Mouse (Mus musculus) left cerebral cortex, adult 11 months (tissue): Measurements from ENCODE around the gene Baiap2l1.

Experiments
- DNase-seq: peaks from one replicate; pipeline ENCODE4 v3.0.0; 2022; ENCODE audit warnings: low spot score

Baiap2l1 gene

DNA sequence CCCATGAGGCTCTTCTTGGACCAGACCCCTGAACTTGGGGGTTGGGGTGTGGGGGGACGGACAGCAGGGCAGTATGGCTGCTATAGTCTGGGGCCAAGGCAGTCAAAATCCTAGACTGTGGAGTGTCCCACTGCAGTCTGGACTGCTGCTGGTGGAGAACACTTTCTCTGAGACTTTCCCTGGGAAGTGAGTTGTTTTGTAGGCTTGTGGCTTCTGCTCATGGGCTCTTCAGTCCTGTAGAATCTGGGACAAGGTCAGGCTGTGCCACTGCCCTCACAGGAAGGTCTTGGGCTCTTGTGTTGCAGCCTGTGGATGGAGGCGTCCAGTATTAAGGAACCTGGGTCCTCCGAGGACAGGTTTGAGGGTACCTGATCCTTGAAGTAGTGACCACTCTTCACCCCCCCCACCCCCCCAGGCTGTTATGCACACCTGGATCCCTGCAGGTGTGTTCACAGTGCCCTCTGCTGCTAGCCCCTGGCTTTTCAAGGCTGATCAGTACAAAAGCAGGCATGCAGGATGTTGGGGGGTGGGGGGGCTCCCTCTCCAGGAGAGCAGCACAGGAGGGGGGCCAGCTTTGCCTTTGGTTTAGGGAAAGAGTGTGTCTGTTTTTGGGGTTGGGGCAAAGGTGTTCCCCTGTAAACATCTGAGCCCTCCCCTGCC lies 100.3 kb downstream of the Baiap2l1 start:
- DNase-seq: no peak

DNA sequence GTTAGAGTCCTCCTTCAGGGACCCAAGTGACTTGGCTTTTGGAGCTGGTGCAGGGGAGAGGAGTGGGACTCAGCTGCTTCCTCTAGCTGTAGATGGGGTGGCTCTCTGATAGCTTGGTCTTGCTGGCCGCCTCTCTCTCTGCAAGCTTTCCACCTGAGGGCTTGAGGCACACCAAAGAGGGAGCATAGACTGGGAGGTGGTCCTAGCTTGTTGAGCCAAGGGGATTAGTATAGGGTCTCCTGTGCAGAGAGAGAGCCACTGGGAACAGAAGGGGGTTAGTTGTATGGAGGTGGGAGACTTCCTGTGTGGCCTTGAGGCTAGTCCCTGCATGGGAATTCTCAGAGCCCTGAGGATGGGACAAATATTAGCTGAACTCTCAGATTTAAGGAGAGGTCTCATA lies 101.0 kb downstream of the Baiap2l1 start:
- no peak for DNase-seq

DNA sequence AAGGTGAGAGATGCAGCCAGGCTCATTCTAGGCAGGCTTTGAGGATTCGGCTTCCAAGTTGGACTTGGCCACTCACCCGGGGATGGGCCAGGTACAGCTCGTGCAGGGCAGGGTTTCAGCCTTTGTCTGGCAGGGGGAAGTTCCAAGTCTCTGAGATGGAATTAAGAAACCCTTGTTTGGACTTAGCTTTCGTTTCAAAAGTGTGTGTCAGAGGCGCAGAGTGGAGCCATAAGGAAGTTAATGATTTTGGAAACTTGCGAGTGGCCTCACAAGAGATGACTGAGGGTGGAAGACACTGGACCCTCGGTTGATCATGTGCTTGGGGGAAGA lies 101.4 kb downstream of the Baiap2l1 start:
- DNase-seq: no peak

DNA sequence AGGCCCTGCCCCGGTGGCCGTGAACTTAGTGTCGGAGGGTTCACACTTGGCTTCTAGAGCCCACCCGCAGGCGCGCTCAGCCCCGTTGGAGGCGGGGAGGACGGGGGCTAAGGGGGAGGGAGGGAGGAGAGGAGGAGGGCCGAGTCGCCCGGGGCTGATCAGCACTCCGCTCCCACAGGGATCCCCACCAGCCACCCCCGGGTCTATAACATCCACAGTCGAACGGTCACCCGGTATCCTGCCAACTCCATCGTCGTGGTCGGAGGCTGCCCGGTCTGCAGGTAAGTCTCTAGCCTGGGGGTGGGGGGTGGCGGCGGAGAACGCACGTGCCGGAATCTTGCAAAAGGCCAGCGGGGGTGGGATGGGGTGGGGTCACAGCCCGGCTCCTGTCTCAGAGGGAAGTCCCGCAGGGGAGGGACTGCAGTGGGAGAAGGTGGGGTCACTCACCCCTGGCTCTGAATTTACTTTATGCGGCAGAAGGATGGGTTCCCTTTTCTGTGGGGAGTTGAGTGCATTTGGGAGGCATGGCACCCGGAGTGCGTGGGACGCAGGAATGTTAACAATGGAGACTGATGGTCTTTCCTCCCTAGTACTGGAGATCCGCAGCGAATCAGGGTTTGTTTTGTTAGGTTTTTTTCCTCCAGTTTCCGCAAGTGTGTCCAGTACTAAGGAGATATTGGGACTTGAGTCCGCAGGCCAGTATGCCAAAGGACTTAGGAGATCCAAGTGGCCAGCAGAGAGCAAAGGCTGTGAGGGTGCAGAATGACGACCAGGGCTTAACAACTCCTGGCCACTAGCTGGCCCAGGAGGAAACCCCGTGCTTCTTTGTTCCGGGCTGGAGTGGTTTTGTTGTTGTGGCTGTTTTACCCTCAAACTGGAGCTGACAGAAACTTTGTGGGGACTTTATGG lies 102.0 kb downstream of the Baiap2l1 start:
- no peak for DNase-seq

DNA sequence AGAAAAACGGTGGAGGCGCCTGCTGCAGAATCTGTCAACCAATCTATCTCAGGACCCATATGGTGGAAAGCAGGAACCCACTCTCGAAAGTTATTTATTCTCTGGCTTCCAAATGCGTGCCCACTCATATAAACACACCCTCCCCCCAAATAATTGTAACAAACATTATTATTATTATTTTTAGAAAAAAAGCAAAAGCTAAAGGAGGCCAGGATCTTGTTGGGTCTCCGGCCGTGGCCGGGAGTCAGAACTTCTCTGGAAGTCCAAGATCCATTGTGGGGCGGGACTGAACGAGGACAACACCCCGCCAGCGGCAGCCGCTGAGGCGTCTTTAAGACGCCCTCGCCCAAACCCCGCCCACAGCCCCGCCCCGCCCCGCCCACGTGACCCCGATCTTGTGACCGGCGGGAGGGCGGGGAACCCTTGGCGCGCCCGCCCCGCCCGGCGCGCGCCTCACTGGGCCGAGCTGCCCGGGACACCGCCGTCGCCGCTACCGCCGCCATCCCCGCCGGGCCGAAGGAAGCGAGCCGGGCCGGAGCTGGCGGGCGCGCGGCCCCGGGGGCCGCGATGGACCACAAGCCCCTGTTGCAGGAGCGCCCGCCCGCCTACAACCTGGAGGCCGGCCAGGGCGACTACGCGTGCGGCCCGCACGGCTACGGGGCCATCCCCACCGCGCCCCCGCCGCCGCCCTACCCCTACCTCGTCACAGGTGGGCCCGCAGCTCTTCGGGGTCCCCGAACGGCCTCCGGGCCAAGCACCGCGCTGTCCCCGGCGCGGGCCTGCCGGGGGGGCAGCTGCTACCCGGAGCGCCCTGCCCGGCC lies 102.9 kb downstream of the Baiap2l1 start:
- peak; percentile 68 for DNase-seq

DNA sequence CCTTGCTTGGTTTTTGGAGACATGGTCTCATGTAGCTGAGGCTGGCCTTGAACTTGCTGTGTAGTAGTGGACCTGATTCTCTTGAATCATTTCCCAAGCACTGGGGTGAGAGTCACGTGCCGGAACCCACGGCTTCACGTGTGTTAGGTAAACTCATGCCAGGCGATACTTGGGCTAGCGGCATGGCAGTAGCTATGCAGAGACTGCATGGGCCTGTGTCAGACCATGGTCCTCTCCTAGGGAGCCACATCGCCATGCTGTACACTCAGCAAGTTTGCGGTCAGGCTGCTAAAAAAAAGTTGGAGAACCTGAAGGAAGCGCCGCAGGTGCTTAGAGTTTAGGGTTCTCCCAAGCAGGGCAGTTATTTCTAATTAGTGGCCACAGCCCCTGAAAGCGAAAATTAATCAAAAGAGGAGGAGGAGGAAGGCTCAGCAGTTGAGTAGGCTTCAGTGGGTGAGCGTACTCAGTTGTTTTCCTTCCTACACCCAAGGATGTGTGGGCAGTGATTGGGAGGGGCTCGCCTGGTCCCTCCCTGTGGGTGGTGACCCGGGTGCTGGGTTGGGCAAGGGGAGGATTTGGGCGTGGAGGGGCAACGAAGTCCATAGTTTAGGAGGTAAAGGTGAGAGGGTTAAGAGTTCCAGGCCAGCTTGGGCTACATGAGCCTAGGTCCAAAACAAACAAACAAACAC lies 103.6 kb downstream of the Baiap2l1 start:
- no peak for DNase-seq

DNA sequence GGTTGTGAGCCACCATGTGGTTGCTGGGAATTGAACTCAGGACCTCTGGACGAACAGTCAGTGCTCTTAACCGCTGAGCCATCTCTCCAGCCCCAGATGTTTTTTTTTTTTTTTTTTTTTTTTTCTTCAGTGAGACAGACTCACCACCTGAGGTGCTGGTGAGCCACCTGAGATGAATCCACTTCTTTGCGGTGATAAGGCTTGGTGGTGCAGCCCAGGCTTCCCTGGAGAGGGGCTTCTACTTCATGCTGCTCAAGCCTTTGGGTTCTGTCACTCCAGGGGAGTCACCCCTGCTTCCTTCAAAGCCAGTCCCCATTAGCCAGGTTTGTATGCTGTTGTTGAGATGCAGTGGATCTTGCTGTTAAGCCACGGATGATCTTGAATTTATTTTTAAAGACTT lies 104.7 kb downstream of the Baiap2l1 start:
- no peak for DNase-seq

DNA sequence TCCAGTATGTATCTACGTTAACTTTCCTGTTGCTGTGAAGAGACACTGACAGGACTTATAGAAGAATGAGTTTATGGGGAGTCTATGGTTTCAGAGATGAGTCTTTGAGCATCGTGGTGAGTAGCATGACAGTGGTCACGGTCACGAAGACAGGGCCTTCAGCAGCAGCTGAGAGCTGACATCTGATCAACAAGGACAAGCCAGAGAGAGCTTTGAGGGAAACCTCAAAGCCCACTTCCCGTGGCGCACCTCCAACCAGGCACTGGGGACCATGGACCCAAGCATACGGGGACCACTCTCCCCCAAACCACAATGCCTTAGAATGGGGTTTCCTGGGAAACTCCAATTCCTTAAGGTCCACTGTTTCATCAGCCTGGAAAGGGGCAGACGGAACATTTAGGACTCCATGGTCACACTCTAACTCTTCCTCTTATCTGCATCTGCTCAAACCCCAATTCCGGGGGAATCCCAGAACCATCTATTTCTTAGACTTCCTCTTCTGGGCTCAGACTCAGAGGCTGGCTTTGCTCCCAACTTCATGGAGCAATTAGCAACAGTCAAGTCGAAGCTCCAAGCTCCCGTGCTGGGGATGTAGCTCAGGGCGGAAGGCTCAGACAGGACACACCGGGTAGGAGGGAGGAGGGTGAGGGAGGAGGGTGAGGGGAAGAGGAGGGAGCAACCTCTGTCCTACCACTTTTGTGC lies 105.9 kb downstream of the Baiap2l1 start:
- no peak for DNase-seq

DNA sequence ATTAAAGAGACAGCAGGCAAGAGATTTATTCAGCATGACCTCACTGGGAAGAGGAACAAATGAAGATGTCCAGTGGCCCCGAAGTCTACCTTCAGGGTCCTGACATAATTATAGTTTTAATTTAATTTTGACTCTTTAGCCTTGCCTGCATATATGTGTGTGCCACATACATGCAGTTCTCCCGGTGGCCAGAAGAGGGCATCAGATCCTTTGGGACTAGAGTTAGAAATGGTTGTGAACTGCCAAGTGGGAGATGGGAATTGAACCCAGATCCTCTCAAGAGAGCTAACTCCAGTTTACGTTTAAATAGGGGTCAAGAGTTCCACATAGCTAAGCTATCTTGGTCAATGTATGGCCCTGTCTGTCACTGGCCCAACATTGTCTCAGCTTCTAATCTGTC lies 108.0 kb downstream of the Baiap2l1 start:
- no peak for DNase-seq

DNA sequence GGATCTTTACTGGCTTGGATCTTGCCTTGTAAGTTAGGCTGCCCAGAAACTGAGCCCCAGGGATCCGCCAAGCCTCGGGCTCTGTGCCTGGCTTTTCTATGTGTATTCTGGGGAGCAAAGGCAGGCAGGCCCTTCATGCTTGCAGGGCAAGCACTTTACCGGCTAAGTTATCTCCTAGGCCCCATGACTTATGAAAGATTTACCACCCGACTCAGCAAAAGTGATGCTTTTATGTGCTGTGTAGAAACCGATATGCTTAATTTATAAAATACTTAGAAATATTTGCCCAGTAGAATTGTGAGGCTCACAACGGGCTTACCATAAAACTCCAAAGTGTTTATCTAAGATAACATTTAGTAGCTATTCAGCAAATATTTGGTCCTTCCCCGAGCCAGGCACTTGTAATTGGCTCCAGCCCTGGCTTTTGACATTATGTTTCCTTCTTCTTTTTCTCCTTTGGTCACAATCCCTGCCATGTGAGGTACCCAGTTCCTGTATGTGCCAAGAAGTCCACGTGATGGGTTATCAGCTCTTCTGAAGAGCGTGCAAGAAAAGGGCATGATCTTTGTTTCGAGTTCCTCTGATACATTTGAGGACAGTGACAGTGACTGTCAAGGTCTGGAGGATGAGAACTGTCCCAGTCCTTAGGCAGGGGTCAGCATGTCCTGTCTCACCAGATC lies 109.9 kb downstream of the Baiap2l1 start:
- DNase-seq: no peak

DNA sequence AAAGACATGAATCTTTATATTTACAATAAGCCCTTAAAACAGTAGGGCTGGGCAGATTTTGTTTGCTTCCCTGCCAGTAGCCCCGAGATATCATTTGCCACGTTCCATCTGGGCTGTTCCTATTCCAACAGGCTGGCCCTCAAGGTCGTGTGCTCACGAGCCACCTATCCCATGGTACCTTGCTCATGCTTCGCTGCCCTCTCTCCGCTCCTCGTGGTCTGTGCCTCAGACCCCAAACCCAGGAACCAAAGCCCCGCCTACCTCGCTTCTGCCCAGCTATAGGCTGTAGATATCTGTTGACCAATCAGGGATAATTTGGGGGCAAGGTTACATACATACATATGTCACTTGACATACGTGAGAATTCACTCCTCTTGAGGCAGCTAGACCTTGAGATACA lies 110.6 kb downstream of the Baiap2l1 start:
- DNase-seq: no peak

DNA sequence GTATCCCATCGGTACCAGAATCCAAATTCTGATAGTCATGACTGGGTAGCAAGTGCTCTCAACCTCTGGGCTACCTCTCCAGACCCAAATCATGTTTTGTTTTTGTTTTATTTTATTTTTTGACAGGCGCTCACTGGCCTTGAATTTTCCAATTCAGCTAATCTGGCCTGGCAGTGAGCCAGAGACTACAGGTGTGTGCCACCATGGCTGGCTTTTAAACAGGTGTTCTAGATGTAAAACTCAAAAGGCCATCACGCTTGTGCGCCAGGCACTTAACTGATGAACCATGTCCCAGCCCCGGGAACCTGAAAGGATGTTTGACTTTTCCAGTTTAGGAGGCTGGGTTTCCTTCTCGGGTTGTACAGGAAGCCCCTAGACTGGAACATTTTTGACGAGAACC lies 111.2 kb downstream of the Baiap2l1 start:
- DNase-seq: no peak

DNA sequence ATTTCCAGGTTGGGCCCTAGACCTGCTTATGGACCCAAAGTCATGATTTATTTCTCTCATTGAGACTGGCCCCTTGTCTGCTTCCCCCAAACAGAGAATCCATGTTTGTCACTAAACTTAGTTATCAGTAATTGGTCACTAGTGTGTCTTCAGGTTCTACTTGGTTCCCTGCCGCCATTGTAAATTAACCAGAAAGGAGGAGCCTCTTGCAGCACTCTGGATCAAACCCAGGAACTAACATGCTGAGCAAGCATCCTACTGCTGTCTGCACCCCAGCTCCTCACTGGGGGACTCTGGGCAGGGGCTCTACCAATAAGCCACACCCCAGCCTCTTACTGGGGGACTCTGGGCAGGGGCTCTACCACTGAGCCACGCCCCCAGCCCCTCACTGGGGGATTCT lies 112.3 kb downstream of the Baiap2l1 start:
- DNase-seq: no peak

DNA sequence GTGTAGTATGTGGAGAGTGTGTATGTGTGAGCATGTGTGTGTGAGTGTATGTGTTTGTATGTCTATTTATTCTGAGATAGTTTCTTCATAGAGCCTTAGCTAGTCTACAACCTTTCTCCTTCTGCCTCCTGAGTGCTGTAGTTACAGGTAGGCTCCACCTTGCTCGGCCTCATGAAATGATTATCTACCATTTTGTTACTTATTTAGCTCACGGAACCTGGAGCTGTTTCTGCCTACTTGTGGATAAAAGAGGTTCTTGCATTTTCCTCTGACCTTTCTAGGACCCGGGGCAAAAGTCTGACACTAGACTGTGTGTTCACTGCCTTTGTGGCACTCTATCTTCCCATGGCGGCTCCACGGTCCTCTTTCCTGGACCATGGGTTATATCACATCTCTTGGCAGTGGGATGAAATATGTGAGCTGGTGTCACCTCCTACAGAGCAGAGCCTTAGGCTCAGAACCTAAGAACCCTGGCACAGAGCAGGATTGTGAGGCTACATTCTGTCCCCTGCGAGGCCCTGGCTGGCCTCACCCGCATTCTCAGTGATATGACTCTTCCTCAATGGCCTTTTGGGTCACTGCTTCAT lies 113.9 kb downstream of the Baiap2l1 start, which contains the start of gene Bri3:
Bri3 (plus strand) TSS at position 537 of the 587 bp plus-strand sequence.
- no peak for DNase-seq

DNA sequence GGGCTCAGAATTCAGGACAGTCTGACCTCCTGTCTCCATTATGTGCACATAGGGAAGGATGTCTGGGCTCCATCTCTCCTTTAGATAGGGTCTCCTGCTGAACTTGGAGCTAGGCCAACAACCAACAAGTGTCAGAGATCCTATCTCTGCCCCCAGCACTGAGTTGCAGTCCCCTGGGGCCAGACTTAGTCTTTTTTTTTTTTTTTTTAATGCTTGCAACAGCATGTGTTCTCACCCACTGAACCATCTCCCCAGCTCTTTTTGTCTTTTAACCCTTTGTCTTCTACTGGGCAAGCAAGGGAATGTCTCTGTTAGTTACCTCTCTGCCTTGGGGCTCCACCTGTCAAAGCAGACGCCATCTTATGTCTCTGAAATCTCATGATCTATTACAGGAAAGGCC lies 118.9 kb downstream of the Baiap2l1 start:
- DNase-seq: no peak

DNA sequence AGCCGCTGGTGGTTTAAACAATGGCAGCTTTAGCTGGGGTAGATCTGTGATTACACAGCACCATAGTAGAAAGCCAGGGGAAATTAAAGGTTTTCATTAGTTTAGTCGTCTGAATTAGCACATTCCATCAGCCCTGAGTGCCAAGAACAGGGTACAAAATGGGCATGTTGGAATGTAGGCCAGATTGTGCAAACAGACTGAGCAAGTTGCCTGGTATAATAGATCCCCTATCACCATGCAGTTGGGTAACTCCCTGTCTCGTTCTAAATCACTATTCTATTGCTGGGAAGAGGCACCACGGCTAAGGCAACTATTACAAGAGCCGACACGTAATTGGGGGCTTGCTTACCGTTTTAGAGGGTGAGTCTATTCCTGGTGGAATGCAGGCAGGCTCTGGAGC lies 123.2 kb downstream of the Baiap2l1 start:
- no peak for DNase-seq

DNA sequence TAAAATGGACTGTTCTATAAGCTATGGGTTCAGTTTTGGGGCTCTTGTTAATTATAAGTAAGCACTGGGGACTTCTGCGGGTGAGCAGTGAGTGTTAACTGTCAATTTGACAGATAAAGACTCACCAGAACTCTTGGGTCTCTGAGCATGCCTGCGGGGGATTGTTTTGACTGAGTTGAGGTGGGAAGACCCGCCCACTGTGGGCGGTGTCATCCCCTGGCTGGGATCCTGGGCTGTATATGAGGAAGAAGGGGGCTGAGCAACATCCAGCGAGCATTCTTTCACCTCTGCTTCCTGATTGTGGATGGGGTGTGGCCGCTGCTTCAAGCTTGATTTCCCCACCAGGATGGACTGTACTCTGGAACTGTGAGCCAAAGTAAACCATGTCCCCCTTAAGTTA lies 123.7 kb downstream of the Baiap2l1 start:
- DNase-seq: no peak

DNA sequence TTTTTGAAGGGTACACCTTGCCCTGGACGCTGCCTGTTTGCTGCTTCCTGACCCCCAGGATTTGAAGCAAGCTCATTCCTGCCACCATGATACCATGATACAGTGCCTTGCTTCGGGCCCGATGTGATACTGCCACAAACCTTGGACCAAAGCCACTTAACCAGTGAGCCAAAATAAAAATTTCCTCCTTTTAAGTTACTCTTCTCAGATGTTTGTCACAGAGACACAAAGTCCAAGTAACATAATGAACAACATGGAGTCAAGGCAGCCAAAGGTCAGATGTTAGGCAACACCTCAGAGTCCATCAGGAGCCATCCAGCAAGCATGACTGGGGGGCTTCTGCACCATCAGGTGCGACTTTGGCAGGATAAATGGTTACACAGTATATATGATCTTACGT lies 125.4 kb downstream of the Baiap2l1 start:
- DNase-seq: no peak

DNA sequence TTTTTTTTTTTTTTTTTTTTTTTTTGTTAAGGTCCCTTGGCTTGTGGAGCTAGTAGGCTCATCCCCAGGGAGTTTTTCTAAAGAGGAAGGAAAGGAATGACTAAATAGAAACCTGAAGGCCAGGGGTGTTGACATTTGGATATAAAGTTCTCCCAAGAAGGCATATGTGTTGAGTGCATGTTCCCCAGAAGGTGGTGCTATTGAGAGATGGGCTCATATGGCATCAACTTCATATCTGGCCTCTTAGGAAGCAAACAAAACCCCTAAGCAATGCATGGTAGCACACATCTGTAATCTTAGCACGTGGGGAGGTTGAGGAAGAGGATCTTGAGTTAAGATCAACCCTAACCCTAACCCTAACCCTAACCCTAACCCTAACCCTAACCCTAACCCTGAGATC lies 126.5 kb downstream of the Baiap2l1 start:
- no peak for DNase-seq

DNA sequence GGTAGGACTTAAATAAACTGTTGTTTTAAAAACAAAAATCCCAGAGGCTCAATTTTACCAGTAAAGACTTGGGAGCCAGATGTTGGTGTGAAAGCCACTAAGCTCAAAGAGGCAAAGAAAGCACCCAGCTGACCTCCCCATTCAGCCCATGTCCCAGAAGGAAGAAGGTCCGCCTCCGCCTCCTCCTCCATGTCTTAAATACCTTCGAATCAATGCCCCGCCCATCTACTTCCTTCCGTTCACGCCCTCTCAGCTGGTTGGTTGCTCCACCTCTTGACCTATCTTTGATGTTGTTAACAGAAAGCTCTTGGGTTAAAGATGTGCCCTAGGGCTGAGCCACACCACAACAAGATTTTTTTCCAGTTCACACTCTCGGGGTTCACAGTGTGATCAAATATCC lies 127.7 kb downstream of the Baiap2l1 start:
- no peak for DNase-seq

DNA sequence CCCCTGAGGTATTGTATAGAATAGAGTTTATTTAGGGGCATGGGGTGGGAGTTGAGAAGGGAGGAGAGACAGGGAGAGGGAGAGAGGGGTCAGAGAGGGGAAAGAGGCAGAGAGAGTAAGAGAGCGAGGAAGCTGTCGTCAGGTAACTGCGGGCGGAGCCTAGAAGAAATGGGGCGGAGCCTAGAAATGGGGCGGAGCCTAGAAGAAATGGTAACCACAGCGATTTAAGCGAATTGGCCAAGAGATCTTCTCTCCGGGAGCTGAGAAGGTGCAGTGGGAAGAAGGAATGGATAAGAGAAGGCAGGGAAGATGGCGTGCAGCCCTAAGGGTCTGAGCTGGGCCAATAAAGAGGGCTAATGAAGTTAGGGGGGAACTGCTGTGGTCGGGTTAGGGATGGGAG lies 131.7 kb downstream of the Baiap2l1 start:
- DNase-seq: no peak
